Mouse (Mus musculus) thymus, postnatal 36 days (tissue): Measurements from ENCODE around the gene Kpnb1.

Experiments used
- DNase-seq, 2 experiments: peaks; one replicate each; pipeline ENCODE4 v3.0.0; 2022; ENCODE audit warnings: mixed read lengths in 2 of 2

Kpnb1 gene

DNA sequence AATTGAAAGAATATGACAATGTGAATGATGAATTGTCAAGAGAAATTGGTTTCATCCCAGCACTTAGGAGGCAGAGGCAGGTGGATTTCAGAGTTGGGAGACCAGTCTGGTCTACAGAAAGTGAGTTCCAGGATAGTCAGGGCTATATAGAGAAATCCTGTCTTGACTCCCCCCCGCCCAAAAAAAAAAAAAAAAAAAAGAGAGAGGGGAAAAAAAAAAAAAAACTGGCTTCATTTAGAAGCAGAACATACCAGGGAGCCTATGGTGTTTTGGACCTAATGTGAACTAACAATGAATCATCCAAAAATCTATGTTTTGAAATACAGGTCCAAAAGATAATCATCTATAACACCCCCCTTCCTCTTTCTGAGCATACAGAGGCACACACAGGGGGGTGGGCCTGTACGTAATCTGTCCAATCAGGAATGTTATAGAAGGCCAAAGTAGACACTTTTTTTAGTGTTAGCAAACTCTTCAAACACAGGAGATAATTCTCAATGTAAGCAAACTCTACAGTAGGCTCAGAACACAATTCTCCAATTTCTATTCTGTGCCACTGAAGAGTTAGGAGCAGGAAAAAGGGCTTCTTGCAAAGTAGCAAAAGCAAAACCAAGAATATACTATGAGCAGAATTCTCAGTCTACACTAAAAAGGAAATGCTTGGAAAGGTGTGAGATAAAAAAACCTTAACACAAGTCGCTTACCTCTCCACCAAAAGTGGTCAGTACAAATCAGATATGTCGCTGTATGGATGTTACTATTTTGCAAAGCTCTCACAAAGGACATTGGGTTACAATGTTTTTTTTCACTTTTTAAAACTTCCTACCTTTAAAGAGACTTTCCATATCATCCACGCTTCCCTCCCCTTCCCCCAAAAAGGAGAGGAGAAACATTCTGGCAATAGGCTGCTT lies 1.7 kb downstream of the Kpnb1 start:
- no peak for DNase-seq

DNA sequence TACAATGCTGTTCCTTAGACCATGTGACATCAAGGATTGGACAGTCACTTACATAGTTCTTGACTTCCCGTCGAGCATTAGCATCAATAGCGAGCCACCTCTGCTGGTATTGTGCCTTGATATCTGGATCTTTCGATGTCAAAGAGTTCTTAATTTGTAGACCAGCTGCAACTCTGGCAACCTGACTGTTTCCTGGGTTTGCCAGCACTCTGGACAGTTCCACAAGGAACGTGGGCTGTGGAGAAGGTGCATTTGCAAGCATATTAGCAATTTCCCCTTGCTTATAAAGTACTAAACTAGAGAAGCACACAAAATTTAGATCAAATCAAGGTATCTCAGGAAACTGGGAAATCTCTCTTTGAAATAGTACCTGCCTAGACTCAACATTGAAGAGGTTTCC lies 2.8 kb downstream of the Kpnb1 start:
- DNase-seq: no peak

DNA sequence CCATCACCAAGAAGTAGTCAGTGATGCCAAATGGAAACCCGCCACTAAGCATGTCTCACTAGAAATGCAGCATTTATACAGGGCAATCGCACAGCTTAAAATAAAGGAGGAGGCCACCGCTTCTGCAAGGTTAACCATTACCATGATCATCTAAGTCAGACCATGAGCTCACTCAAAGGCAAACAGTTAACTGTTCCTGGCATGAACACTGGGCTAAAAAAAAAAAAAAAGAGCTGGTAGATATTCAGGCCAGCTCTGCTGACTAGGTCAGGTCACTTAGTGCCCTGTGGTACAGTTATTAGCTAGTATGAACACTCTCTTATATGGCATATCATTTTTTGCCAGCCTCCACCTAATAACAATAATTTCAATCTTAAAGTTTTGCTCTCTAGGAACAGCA lies 5.2 kb downstream of the Kpnb1 start:
- DNase-seq: no peak

DNA sequence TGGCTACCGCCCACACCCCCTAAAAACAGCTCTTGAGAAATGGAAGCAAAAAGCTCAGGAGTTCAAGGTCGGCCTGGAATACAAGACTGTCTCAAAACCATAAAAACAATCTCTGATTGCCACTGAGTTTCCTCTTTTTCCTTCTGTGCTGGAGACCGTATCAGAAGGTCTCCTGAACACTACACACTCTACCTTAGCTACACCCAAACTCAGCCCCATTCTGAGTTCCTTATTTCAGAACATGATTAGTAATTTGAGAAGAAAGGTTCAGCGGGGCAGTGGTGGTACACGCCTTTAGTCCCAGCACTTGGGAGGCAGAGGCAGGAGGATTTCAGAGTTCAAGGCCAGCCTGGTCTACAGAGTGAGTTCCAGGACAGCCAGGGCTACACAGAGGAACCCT lies 6.6 kb downstream of the Kpnb1 start:
- no peak for DNase-seq

DNA sequence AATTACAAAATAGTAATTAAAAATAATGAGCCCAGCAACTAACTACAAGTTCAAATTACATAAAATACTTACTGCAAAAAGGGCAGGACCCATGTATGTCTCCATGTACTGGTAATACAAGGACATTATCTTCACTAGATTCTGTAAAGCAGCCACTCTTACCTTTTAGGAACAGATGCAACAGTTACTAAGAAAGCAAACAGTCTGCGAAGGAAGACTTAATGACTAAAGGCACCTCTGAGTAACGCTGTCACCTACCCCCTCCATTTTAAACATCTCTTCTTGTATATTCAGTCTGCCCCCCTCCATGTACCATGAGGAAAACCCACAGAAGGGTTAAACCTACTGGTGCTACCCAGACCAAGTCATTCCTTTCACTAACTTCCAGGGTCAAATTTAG lies 9.5 kb downstream of the Kpnb1 start:
- DNase-seq: no peak

DNA sequence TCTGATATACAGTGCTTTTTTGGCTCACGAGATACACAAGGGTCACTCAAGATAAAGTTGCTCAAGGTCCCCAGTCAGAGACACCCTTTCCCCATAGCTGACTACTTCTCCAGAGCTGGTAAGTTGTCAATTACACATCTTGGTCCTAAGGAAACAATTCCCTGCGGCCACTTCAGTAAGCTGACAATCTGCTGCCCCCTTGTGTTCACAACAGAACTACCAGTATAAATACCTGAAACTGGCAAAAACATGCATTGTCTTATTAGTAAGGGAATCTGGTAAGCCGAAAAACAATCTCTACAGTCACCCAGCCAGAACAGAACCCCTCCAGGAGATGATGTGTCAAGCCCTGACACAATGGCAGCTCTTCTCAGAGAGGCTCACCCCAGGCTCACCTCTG lies 10.8 kb downstream of the Kpnb1 start:
- DNase-seq: peak in 1 of 2 experiments; percentile 15

DNA sequence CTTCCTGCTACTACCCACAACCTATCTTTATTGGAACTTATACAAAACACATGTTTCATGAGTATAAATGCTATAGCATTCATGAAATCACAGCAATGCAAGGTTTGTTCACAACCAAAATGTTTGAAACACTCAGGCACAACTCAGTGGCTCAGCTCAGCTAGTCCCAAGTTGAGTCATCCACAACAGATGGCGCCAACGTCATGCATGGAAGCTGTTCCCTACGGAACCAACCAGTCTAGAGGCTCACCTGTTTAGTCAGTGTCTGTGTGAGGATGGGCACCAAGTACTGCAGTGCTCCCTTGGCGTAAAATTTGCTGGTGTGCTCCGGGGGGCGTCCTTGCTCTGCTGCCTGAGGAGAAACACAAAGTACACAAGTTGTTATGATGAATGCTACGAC lies 12.2 kb downstream of the Kpnb1 start:
- DNase-seq: no peak

DNA sequence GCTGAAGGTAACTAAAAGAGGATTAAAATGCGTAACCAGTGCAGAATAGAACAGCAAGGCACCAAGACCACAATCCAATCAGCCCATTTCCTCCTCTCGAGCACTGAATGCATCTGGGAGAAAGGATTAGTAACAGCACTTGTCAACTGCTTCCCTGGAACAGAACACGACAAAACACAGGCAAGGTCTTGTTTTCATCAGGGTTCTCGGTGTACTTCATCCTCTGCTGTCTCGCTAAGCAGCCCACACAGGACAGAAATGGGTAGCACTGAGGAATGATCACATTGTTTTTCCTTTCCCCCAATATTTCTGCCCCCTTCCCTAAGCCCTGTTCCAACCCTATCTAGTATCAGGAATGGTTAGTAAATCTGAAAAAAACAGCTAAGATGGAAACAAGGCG lies 27.3 kb downstream of the Kpnb1 start:
- DNase-seq: no peak

DNA sequence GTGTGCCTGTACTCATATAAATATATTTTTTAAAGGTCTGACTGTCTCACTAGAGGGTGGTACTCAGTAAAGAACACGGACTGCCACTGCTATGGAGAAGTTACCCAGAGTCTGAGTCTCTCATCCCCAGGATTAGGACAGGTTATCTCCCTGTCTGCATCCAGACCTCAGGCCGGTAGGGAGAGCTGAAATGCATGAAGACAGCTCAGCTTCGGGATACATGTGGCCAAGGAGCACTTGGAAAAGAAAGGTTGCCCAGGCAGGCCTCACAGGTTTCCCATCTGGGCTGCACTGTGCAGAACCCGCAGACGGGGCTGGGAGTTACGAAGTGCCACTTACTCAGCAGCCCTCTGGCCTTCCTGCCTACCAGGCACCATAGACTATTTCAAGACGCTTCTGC lies 30.7 kb downstream of the Kpnb1 start:
- peak in 1 of 2 experiments; percentile 0 for DNase-seq

DNA sequence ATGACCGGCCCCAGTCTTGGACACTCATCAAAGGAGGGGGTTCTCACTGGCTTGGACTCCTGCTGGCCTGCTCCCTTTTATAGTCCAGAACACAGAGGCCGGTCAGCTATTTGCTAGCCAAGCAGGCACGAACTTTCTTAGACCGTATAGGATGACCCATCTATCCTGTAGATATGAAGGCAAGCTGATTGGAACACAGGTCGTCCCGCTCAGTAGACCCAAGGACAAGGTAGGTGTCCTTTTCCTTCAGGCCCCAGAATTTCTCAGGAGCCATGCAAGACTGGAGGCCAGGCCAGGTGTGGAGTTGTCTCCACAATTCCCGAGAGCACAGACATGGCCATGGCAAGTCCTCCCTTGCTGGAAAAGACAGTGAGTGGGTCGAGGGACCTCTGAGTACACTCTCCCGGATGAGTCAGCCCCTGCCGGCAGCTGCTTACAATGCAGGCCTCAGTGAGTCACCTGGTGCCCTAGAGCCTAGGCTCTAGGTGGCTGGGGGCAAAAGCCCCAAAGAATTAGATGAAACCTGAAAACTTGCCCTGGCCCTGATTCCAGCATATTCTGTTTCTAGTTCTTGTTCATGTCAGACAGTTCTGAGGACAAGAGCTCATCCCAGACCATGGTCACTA lies 34.9 kb downstream of the Kpnb1 start:
- peak in 1 of 2 experiments; percentile 25 for DNase-seq

DNA sequence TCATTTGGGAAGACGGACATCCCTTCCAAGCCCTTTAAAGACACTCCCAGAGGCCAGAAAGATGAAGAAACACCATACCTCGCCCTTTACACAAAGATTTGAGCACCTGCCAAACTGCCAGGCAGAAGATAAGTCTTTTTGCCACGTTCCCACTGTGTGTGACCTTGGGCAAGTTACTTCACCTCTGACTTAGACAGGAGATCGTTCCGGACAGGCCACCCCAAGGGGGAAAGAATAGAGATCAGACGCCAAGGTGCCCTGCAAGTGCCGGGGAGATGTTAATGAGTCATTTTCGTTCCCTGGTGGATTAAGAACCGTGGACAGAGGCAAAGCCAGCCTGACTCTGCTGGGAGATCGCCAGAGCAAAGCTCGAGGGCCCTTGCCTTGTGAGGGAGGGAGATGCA lies 35.7 kb downstream of the Kpnb1 start:
- peak in 1 of 2 experiments; percentile 3 for DNase-seq

DNA sequence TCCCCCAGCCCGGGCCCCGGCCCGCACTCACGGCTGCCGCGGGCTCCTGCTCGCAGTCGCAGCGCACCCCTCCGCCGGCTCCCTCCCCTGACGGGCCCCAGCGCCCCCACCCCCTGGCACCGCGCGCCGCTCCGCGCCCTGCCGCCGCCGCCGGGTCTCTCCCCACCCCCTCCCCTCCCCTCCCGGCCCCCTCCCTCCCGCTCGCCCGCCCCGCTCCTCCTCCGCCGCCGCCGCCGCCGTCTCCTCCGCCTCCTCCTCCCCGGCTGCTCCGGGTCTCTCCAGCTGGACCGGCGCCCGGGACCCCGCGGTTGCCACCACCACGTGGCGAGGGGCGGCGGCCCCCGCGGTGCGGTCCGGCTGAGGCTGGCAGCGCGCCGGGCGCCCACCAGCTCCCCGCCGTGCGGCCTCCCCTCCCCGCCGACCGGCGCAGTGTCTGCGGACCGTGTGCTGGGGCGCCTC lies 36.3 kb downstream of the Kpnb1 start, which contains the start of gene Tbkbp1:
TSS of gene Tbkbp1 (minus strand) at position 153 of the 459 bp plus-strand sequence.
- peak in 1 of 2 experiments; percentile 39 for DNase-seq

DNA sequence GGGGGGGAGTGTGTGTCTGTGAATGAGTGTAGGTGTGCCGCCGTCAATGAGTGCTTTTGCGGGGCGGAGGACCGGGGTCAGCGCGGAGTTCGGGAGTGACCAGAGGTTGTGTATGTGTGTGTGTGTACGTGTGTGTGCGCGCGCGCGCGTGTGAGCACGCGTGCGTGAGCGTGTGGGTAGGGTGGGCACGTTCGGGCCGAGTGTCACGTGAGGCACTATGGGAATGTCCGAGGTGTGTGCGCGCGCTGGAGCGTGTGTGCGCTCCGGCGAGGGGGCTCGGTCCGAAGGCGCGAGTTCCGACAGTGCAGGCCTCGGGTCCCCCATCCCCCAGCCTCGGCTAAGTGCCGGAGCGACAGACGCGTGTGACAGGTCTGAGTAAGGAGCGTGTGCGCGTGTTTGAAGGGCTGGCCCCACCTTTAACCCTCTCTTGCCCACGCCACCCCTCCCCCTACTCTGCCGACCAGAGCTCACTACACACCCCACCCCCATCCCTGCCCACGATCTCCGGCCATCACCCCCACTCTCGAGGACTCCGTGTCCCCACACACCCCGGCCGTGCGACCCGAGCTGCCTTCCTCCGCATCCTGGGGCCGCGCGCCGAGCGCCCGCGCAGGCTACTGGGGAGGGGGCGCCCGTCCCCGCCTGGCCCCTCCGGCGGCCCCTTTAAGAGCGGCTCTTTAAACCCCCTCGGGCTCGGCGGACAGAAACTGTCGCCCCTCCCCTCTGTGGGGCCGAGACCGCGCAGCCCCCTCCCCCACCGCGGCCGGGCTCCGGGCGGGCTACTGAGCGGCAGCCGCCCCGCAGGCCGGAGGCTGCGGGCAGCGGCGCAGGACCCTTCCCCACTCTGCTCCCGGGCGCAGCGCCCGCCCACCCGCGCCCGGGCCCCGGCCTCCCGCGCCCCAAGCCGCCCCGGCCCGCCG lies 37.0 kb downstream of the Kpnb1 start:
- peak in 1 of 2 experiments; percentile 33 for DNase-seq

DNA sequence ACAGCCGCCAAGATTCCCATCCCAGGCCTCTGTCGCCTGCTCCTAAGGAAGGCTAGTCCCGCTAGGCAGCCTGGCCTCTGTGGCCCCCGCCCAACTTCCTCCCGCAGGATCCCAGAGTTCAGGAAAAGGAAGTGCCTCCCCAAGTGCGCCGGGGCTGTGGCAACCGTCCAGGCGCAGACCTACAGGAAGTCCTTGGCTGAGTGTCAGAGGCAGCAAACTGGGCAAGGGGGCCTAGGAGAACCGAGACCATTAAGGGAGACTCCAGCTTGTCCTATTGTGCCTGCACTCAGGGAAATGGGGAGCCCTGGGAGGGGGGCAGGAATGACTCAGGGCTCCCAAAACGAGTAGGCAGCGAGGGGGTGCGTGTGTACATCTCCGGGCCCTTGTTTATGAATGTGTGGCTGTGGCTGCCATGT lies 37.7 kb downstream of the Kpnb1 start:
- DNase-seq: no peak

DNA sequence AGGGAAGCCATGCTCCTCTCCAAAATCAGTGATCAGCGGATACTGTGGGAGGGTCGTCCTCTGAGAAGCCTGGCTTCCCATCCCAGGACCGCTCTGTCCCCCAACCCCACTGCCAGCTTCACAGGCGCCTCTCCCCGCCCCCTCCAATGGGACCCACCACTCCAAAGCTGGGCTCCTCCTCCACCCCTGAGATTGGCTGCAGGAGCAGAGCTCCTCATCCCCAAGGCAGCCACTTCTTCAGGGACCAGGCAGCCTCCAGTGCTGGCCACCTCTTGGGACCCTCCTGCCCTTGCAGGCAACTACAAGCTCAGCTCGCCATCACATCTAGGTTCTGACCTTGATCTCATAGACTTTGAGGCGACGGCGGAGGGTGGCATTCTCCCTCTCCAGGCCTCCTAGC lies 38.7 kb downstream of the Kpnb1 start:
- DNase-seq: no peak

DNA sequence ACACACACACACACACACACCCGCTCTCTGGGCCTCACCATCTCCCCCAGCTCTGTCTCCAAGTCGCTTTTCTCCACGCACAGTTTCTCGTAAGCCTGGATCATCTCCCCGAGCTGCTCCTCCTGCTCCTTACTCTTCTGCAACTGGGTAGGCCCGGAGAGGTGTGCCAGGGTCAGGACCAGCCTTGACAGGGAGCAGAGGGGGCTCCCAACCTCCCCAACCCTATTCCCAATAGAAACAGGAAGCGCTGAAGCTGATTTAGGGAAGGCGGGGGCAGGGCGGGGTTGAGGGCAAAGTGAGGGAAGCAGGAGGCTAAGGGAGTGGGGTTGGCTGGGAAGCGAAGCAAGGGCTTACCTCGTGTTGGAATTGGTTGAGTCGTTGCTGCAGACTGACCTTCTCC lies 39.1 kb downstream of the Kpnb1 start:
- DNase-seq: no peak

DNA sequence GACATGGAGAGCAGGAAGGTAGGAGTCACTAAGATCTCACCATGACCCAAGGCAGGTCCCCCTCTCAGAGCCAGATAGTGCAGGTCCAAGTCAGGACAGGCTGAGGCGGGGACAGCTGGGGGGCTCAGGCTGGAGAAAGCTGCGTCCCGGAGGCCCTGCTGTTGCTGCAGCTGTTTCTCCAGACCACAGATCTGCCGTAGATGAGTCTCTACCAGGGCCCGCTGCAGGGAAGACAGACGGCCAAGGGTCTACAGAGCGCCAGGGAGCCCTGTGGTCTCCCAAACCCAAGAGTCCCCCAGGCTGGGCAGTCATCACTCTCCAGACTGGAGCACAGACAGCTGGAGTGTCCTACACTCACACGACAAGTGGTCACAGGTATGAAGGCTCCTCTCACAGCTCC lies 40.3 kb downstream of the Kpnb1 start:
- DNase-seq: no peak

DNA sequence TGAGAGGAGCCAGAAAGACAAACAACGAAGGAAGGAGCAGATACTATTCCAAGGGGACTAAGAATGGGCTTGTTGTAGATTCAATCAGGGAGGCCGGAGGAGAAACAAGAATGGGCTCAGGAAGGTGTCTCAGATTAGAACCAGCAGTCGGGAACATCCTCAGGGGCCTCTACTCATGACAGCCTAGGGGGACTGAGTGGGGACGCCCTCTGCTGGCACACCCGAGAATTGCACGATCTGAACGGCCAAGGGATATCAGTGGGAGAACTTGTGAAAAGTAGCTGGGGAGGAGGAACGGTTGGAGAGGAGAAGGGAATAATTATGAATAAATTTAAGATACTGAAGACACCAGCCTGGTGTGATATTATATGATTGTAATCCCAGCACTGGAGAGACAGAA lies 41.0 kb downstream of the Kpnb1 start:
- DNase-seq: peak; percentile 65 to 75

DNA sequence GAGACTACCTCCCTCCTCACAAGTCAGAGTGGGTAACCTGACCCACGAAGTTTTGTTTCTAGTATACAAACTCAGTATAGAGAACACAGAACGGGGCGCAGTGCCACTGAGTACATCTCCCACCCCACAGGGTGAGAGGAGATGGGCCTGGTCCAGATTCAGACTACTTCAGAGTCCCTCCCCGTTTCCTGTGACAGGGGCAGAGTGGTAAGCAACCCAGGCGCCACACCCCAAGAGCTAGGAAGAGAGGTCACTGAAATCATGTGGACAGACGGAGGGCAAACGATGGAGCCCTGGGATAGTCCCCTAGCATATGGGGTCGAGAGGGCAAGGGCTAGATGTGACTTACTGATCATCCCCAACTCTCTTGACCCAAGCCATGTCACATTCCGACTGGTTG lies 41.7 kb downstream of the Kpnb1 start:
- no peak for DNase-seq

DNA sequence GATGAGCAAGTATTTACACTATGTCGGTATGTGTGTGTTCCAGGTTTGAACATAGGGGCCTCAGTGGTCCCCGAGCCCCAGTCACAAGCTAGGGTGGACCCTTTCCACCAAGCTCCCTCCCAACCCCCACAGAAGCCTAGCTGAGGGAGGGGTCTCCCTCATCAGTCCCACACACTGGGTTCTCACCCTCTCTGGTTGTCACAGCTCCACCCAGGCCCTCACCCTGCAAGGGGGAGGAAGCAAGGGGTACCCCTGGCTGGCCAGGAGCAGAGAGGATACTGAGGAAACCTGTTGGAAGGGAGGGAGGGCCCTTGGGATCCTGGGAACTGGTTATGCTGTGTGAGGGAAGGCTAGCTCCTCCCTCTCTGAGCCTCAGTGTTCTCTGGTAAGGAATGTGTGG lies 42.4 kb downstream of the Kpnb1 start:
- no peak for DNase-seq

DNA sequence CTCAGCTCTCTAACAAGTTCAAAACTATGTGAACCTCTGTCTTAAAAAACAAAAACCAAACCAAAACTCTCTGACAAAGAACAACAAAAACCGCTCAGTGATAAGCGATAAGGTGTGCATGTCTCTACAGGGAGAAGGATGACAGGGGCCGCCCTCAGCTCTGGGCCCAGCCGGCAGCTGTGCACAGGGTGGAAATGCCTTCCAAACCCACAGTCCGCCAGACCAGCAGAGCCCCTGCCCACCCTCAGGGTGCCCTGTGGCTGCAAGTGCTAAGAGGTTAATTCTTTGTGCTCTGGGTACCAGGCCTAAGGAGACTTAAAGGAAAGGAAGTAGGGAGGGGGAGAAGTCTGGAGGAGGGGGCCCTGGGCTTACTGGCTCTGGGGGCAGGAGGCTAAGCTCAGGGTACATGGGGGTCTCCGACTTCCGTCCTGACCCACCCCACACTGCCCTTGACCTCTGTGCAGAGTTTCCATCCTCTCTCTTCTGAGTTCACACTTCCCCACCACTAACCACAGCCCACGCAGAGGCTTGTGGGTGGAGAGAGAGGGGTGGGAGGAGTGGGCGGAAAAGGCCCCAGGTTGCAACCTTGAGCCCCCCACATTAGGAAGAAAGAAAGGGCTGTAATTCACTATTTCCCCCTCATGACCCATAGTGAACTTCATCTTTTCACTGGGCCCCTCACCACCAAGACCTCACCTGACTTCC lies 44.3 kb downstream of the Kpnb1 start:
- peak in 1 of 2 experiments; percentile 39 for DNase-seq

DNA sequence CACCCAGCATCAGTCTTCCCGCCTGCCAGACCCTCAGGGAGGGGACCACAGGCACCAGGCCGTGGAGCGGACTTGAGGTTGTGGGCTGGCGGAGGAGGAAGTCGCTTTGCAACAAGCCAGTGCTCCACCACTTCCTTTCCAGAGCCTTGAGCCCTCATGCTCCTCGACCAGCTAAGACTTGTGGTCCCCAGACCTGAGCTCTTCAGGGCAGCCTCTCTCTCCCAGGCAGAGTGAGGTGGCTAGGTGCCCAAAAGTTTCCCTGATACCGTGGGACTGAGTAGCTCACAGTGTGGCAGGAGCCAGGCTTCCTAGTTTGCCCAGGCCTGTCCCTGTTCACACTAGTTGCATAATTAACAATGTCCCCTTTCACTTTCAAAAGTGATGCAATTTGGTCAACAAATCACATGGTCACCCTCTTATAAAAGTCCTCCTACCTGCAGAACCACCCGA lies 45.5 kb downstream of the Kpnb1 start:
- DNase-seq: peak in 1 of 2 experiments; percentile 49
